Mouse (Mus musculus): ENCODE data around the gene Abat. TPM values are rescaled to one million over a fixed set of nuclear protein-coding genes. Genes with fewer than 3 reads are reported as not detected.

Abat gene
- 100 to 1,000 TPM; 134 to 141 TPM for total RNA-seq (2021)

DNA sequence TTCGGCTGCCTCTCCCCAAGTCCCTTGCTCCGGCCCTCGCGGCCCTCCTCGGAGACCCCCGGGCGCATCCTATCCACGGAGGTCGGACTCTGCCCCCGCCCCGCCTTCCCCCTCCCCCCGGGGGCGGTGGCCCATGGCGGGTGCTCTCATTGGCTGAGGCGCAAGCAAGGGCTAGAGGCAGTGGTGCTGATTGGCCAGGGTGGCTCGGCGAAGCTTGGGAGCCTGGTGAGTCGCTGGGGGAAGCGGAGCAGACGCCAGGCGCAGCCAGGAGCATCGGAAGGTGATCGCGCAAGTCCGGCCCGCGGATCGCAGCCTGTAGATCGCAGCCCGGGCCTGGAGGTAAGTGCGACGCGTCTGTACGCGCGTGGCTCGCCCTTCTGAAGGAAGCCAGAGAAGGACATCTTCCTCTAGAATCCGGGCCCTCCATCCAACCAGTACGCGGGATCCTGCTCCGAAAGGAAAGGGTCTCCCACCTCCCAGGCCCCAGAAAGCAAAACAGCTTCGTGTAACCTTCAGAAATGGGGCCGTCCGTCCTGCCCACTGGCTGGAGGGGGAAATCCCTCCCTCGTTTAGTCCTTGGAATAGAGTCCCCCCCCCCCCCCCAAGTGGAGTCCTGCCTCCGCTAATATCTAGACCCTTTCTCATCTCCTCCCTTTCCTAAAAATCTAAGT is at the start of gene Abat:
Gene Abat (plus strand): TSS at position 194 of the 671 bp plus-strand sequence.
- peak; percentile 95 to 96 for DNase-seq

DNA sequence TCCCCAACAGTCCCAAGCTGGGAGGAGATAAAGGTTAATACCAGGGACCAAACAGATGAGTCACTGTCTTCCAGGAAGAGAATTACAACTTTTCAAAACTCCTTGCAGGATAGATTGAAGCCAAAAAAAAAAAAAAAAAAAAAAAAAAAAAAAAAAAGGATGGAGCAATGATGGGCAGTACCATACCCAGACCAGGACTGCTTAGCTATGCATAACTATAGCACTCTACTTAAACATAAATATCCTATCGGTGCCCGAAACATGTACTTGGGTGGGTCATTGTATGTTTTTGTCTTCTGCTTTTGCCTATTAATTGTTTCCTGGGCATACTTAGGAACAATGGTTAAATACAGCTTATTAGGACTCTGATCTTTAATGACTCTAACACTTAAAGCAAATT is 43.1 kb upstream of the Abat start:
- DNase-seq = no peak

DNA sequence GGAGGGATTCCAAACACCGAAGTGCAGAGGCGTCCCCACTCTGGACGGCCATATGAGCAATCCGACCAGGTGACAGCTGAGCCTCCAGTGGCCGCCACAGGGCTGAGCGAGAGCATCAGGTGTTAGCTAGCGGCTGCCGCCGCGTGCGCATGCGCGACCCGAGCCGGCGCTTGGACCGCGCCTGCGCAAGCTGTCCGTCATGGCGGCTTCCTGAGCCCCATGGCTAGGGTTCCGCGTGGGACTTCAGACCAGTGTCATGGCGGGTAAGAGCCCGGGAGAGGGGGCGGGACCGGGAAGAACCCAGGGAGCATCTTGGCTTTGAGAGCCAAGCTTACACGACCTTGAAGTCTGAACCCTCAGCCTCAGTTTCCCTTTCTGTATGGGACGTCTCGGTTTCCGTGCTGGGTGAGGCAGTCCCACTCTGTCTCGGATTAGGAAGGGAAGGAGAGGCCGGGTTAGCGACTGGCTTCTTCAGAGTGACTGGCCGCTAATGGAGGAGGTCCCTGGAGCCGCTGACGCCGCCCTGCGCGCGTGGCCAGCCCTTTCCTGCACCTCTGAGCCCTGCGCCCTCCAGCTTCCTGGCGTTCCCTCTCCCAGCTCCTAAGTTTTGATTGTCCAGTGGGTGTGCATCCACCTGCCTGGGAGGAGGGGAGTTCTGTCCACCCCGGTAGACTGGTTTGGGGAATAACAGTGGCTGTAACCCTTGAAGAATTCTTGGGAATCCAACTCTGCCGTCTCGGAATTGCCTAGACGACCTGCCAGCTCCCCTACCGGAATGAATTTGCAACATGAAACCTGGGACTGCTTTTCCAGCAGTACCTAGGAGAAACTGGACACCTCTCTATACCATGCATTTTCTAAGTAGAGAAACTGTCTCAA is 42.4 kb upstream of the Abat start, which contains the start of gene Mettl22:
Gene Mettl22 (plus strand): TSS at position 186 of the 879 bp plus-strand sequence.
- DNase-seq = peak; percentile 88 to 89

DNA sequence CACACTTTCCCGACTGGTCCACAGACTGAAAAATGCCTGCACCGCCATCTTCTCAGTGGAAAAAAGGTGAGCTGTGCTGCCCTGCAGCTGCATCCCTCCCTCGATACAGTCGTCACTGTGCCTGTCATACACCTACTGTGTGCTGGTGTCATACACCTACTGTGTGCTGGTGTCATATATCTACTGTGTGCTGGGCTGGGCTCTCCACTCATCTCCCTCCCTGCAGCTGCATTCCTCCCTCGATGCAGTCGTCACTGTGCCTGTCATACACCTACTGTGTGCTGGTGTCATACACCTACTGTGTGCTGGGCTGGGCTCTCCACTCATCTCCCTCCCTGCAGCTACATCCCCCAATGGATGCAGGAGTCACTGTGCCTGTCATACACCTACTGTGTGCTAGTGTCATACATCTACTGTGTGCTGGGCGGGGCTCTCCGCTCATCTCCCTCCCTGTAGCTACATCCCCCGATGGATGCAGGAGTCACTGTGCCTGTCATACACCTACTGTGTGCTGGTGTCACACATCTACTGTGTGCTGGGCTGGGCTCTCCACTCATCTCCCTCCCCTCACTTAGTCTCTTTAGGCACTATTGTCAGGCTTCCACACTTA is 25.7 kb upstream of the Abat start:
- DNase-seq = no peak

DNA sequence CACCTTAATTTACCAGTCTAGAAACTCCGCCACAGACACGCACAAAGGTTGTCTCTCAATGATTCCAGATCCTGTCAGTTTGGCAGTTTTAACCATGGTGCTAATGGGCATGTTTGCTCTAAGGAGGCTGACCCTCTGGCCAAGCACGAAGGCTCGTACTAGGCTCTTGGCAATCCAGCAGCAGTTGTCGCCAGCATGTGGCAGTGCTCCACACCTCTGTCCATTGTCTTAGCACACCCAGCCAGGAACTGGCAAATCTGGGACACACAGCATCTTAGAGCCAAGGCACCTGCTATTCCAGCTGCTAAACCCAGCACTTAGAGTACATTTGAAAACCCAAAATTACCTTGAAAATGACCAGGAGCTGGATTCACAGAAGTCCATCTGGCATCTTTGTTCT is 23.9 kb upstream of the Abat start:
- DNase-seq = no peak

DNA sequence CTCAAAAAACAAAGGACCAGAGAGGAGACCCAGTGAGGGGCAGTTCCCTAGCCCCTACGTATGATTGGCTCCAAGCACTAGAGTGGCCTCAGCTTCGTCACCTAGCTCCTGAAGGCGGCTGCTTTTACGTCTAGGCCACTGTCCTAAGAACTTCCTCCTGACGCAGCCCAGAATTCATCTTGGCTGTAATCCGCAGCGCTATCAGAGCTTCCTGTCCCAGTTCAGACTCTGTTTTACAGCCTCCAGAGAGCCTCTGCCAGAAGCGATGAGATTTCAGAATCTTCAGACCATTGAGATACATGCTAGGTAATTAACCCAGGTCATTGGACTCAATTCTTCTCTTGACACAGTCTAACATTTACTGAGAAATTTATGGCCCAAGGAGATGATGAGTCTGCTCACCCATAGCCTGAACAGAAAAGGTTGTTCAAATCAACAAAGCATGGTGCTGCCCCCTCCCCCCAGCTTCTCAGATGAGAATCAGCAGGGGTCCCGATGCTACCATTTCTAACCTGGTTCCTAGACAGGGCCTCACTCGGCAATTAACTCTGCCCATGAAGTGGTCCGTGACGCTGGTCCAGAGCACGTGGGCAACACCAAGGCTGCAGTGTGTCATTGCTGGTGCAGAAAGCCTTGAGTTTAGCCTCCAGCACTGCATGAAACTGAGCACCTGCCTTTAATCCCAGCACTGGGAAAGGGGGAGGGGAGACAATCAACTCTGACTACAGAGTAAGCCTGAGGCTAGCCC is 21.3 kb upstream of the Abat start:
- DNase-seq = no peak

DNA sequence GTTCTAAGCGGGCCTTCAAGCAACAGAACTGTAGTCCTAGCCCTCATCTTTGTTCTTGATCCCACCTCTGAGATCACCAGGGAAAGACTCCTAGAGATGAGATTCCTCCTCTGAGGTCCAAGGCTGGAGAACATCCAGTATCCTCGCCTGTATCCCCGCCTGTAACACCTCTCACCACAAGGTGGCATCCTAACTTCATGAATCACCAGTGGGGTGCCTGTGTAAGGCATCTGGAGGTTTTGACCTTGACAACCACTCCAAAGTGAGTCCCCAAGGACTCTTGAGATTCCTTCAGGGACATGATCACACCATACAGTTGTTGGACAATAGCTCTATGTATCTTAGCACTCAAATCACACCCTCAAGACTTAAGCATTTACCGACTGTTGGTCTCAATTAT is 19.0 kb upstream of the Abat start:
- DNase-seq = peak; percentile 28 to 54

DNA sequence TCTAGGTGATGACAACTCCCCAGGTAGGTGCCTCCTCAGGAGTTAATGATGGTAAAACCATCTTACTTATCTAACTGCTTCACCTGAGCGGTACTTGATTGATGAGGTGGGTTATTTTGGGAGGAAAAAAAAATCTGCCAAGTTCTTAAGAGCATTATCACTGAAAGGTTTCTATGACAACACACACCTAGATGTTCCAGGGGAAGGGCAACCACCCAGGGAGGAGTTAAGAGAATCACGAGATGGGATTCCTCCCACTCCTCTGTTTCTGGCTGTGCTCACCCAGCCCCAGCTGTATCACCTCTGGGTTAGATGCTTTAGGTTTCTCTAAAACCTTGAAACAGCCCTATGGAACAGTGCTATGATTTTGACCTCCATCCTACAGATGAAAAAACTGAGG is 16.3 kb upstream of the Abat start:
- no peak for DNase-seq

DNA sequence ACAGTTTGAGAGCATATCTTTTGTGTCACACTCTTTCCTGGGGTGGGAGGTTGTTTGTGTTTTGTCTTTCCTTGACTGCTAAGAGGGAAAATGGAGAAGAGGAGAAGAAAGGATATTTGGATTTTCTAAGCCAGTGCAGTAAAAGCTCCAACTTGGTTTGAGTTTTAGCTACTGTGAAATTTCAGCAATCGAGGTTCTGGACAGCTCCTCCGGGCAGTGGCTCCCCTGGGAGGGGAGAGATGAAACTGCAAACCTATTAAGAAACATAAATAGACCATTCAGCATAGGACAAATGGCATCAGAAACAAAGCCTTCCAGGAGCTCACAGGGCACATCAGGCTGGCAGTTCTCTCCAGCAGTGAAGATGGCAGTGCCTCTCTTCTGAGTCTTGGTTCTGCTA is 9.0 kb upstream of the Abat start:
- no peak for DNase-seq

DNA sequence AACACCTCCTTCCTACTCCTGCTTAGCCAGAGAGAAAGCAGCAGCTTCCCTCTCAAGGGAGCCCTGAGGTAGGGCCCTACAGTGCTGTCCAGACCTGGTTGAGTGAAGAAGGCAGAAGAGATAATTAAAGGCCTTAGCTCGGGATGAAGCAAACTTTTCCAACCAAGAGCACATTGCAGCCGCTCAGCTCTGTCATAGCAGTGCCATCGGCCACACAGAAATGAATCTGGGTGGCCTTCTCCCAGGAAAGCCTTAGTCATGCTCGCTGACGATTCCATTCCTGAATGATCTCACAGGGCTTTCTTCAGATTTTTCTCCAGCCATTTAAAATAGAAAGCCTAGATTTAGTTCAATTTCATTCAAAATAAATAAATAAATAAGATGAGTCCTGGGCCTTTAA is 3.3 kb upstream of the Abat start:
- no peak for DNase-seq

DNA sequence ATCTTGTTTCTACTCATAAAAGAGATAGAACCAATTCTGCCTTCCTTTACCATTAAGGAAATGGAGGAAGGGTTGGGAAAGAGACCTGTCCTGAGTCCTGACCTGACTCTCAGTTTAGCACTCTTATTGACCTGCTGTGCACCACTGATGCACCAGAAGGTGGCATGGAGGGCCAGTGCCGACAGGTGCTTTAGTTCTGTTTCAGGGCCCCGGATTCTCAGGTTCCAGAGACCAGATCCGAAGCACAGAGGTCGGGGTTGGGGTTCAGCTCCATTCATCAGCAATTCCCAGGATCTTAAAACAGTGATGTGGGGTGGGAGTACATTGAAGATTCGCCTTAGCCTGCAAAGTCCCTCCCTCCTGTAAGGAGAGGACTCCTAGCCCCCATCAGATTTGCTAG is 399 bp upstream of the Abat start:
- no peak for DNase-seq

DNA sequence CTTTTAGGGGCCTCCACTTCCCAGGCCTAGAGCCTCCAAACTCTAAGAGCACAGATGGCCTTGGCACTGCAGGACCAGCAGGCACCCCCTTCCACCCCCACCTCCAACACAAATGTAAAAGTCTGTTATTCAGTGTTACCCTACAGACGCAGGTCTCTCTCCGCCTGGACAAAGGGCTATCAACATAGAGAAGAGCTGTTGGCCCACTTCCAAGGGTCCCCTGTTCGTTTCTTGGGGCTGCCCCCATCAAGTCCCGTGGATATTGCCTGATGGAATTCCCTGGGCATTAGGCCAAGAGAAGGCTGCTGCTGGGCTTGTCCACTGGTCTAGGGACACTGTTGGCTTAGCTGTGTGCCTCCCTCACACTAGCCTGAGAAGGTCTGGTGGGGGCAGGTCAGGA is 951 bp downstream of the Abat start:
- no peak for DNase-seq

DNA sequence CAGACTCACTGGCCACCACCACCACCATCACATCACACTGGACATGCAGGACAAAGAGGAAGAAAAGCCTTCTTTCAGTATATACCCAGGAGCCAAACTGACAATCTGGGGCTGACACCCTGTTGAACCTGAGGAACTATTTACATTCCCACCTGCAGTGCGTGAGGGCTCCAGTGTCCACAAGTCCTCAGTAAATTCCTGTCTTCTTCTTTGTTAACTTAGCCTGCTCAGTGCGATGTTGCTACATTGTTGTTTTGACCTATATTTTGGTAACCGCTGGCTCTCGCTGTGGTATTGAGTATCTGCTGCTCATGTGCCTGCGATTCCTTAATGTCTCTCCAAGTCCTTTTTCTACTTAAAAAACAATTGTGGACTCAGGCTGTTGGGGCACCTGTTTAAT is 7.3 kb downstream of the Abat start:
- no peak for DNase-seq

DNA sequence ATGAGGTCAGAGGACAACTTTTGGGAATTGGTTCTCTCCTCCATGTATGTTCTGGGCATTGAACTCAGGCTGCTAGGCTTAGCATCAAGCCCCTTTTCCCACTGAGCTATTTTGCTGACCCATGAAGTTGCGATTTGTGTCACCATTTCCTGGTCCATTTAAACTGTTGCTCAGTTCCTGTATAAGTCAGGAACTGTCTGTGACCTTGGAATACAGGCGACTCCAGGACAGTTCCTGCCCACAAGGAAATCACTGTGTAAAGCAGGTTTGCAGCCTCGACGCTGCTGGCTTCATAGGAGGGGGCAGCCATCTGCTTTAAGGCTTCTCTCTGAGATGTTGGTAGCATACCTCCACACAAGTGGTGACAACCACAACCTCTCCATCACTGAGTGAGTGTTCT is 8.1 kb downstream of the Abat start:
- DNase-seq = no peak

DNA sequence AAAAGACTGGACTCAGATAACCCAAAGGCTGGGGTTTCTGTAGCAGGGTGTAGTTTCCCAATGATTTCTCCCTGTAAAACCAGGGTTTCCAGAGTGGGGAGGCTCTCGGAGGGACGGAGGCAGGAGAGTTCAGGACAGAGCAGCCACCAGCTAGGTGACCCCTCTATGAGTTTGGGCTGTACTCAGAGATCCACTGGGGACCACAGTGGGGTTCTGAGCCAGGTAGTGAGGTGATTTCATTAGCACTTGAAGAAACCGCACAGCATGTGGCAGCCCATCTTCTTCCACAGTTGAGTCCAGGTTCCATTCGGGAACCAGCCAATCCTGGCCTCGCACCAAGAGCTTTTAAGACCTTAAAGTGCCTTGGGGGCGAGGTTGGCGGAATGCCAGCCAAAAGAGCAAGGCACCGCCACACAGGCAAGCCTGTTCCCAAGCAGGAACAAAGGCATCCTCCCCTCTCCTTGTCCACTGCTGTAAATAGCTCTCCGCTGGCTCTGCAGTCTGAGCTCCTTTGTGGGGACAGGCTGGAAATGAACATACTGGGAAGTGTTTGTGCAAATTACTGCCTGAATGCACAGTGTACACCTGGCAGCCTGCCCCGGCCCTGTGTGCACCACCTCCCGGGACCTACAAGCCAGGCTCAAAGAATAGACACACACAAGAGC is 10.4 kb downstream of the Abat start:
- peak; percentile 23 to 34 for DNase-seq

DNA sequence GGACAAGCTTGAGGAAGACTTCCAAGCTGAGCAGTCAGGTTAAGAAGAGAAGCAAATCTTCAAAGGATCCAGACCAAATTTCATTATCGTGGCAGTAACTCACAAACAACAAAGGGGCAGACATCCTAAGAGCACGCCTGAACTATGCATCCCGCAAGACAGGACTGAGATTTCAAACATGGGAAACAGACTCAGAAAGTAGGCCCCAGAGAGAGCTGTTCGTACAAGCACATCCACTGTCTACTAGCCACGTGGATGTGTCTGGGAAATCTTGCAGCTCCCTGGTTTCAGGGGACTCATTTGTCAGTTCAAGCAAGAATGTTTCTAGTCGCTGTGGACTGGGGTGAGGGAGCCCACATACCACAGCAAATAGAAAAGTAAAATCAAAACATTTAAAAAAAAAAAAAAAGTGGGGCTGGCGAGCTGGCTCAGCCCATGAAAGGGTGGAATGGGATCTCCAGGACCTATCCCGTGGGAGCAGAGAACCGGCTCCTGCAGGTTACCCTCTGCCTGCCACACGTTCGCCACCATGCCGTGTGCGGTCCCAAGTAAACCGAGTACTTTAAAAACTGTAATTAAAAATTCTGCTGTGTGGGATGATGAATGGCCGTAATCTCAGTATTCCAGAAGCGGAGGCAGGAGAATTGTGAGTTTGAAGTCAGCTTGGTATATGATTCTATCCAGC is 11.1 kb downstream of the Abat start:
- no peak for DNase-seq

DNA sequence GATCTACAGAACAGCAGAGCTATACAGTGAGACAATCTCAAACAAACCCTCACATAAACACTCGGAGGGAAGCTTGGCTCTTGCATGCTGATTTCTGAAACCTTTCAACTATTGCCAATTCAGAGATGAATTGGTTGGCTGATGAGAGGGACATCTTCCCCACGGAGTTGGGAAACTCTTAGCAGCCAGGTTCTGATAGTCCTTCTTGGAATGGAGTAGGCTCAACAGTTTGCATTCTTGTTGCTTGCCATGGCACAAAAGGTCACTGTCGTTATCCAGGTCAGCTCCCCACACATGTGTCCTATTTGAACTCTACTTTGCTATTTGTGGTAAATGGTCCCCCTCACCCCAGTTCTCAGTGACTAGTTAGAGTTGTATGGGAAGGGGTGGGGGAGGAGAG is 12.1 kb downstream of the Abat start:
- no peak for DNase-seq

DNA sequence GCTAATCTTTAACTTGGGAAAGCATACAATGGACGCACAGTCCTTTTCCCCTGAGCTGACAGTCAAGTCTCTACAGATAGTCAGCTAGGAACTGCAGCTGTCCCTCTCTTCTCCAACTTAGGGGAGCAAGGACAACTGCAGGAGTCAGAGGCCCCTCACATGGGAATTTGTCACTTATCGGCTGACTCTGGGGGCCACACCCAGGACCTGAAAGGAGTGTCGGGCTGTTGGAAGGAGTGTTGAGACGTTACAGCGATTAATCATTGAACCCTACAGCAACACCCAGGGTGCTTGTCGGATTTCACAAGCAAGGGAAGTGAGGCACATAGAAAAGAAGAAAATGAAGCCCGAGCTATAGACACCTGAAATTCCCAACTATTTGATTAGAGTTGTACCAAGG is 12.6 kb downstream of the Abat start:
- no peak for DNase-seq

DNA sequence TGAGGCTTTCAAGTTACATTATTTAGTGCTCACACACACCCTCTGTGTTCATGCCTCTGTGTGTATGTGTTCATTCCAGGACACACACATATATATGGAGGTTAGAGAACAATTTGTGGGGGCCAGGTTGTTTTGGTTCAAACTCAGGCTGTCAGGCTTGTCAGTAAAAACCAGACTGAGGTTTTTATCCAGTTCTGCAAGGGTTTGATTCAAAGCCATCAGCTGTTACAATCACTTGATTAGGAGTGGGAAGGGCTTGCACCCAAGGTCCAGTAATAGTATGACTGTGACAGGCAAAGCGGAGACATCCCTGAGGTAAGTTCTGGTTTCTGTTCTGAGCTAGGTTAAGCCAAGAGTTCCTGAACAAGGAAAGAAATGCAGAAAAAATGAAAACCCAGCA is 16.2 kb downstream of the Abat start:
- no peak for DNase-seq

DNA sequence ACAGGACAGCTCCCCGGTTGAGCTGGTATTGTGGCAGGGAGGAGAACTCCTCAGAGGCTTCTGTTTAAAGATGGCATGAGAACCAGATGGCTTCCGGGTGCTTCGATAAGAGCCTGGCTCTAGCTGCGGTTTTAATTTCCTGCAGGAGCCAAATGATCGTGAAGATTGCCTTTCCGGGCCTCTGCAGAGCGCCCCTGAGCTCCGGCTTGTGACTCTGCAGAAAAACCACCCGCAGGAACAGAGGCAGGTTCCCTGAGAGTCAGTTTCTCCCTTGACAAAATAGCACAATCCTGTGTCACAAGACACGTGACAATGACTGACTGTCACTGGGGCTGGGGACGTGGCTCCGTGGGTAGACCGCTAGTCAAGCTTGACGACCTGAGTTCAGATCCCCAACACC is 16.8 kb downstream of the Abat start:
- DNase-seq = no peak

DNA sequence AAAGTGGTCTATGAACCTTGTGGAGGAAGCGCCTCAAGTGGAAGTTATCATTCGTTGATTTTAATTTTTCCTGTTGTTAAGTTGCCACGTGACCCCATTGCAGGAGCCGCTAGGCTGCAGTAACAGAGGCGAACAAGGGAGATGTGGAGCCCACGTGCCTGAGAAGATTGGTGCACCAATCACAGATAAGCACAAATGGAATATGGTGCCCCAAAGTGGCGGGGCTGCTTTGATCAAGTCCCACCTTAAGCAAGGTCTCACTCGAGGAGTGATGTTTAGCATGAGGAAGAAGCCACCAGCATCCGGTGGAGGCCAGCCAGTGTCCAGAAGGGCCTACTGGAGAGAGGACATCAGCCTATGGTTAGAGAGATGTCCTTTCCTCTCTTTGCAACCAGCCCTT is 19.2 kb downstream of the Abat start:
- no peak for DNase-seq

DNA sequence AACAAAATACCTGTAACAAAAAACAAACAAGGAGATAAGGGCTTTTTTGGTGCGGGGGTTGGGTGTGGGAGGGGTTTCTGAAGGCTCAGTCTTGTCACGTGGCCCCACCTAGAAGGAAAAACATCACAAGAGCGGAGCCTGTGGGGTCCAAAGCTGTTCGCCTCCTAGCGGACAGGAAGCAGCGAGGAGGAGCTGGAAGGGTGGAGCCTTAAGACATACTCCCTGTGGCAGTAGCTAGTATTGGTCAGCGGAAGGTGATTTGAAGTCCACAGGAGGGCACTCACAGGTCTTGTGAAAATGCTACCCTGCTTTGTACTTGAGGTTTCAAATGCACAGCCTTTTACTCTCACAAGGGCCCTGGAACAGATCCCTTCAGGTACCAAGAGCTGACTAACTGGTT is 19.7 kb downstream of the Abat start:
- DNase-seq = no peak

All from layer of hippocampus, postnatal 36 days (tissue).